Mouse (Mus musculus): ENCODE measurements at regions not wholly inside any gene's neighbourhood (a gene's known extent, or its start where the extent isn't known, plus 50 kb on each side); places are given as distances from the start of the nearest gene placed in this dataset.

GRCm38 (mm10) chr12:54440851-54441593 lies 215.4 kb downstream of the Sptssa start:
- no peak for TF ChIP-seq CTCF (IDR thresholded peaks at IDR 0.05; ENCODE audit: low read depth)
- DNase-seq (ENCODE audit: low spot score), result no peak

GRCm38 (mm10) chr12:54438793-54439192 lies 217.6 kb downstream of the Sptssa start:
- 84% methylated on average over 4 of the region's 4 CpGs for WGBS
- ATAC-seq (replicated peaks; ENCODE audit: low FRiP score, low read depth), result no peak
- Histone ChIP-seq H3K27ac (no peak overlapping the region), H3K36me3 (ENCODE audit: insufficient read depth, low read length) (no peaks in the 10 kb centered on the region), H3K9ac (ENCODE audit: low read depth, low read length) (no peak overlapping the region), H3K9me3 (replicated peaks; ENCODE audit: low read length) (no peaks in the 10 kb centered on the region), H3K4me2 (ENCODE audit: low read length) (no peak overlapping the region), H3K27me3 (ENCODE audit: insufficient read depth, low read length) (no peaks in the 10 kb centered on the region), H3K4me3 (replicated peaks; ENCODE audit: low read depth, low read length) (no peak overlapping the region), H3K4me1 (replicated peaks; ENCODE audit: insufficient read depth, low read length) (no peaks in the 10 kb centered on the region; the same call in 1 of the 2 replicates)
- no peak for DNase-seq (ENCODE audit: low spot score)
- TF ChIP-seq CTCF (IDR thresholded peaks at IDR 0.05; ENCODE audit: low read depth), result no peak

More at GRCm38 (mm10) chr12:54440851-54441593, 215.4 kb downstream of the Sptssa start:
- Histone ChIP-seq H3K27ac (no peak overlapping the region), H3K4me1 (replicated peaks; ENCODE audit: insufficient read depth, low read length) (no peaks in the 10 kb centered on the region; the same call in 1 of the 2 replicates), H3K9me3 (replicated peaks; ENCODE audit: low read length) (no peaks in the 10 kb centered on the region), H3K36me3 (ENCODE audit: insufficient read depth, low read length) (no peaks in the 10 kb centered on the region), H3K4me3 (replicated peaks; ENCODE audit: low read depth, low read length) (no peak overlapping the region), H3K9ac (ENCODE audit: low read depth, low read length) (no peak overlapping the region), H3K4me2 (ENCODE audit: low read length) (no peak overlapping the region), H3K27me3 (ENCODE audit: insufficient read depth, low read length) (no peaks in the 10 kb centered on the region)
- ATAC-seq (replicated peaks; ENCODE audit: low FRiP score, low read depth), result no peak
- 58% methylated on average over 6 of the region's 6 CpGs for WGBS

GRCm38 (mm10) chr12:54425236-54425635 lies 221.6 kb upstream of the Egln3 start:
- Histone ChIP-seq H3K36me3 (ENCODE audit: insufficient read depth, low read length) (no peaks in the 10 kb centered on the region), H3K27ac (no peak overlapping the region), H3K4me1 (replicated peaks; ENCODE audit: insufficient read depth, low read length) (no peaks in the 10 kb centered on the region), H3K9ac (ENCODE audit: low read depth, low read length) (no peak overlapping the region), H3K27me3 (ENCODE audit: insufficient read depth, low read length) (no peaks in the 10 kb centered on the region), H3K4me3 (replicated peaks; ENCODE audit: low read depth, low read length) (no peak overlapping the region), H3K9me3 (replicated peaks; ENCODE audit: low read length) (no peaks in the 10 kb centered on the region), H3K4me2 (ENCODE audit: low read length) (no peak overlapping the region)
- no peak for TF ChIP-seq CTCF (IDR thresholded peaks at IDR 0.05; ENCODE audit: low read depth)
- WGBS, result 64% methylated on average over 6 of the region's 6 CpGs
- DNase-seq (ENCODE audit: low spot score) (no peak), ATAC-seq (replicated peaks; ENCODE audit: low FRiP score, low read depth) (no peak)

GRCm38 (mm10) chr12:54414829-54415228 lies 211.2 kb upstream of the Egln3 start:
- TF ChIP-seq CTCF (IDR thresholded peaks at IDR 0.05; ENCODE audit: low read depth), result no peak
- no peak overlapping the region for H3K4me2 ChIP-seq (ENCODE audit: low read length)
- no peak overlapping the region for H3K27ac ChIP-seq
- H3K27me3 ChIP-seq (ENCODE audit: insufficient read depth, low read length), result no peaks in the 10 kb centered on the region
- 56% methylated on average over 1 of the region's 1 CpGs for WGBS
- ATAC-seq (replicated peaks; ENCODE audit: low FRiP score, low read depth), result no peak
- H3K9ac ChIP-seq (ENCODE audit: low read depth, low read length), result no peak overlapping the region
- no peaks in the 10 kb centered on the region for H3K4me1 ChIP-seq (replicated peaks; ENCODE audit: insufficient read depth, low read length)
- H3K9me3 ChIP-seq (replicated peaks; ENCODE audit: low read length), result no peaks in the 10 kb centered on the region
- no peak for DNase-seq (ENCODE audit: low spot score)
- H3K4me3 ChIP-seq (replicated peaks; ENCODE audit: low read depth, low read length), result no peak overlapping the region
- no peaks in the 10 kb centered on the region for H3K36me3 ChIP-seq (ENCODE audit: insufficient read depth, low read length)

- Histone ChIP-seq H3K4me2 (ENCODE audit: low read length) (no peak overlapping the region), H3K9ac (ENCODE audit: low read depth, low read length) (no peak overlapping the region), H3K36me3 (ENCODE audit: insufficient read depth, low read length) (no peaks in the 10 kb centered on the region), H3K4me1 (replicated peaks; ENCODE audit: insufficient read depth, low read length) (no peaks in the 10 kb centered on the region), H3K27me3 (ENCODE audit: insufficient read depth, low read length) (no peaks in the 10 kb centered on the region), H3K9me3 (replicated peaks; ENCODE audit: low read length) (no peaks in the 10 kb centered on the region), H3K27ac (no peak overlapping the region), H3K4me3 (replicated peaks; ENCODE audit: low read depth, low read length) (no peak overlapping the region)
- peak; percentile 51 for DNase-seq (ENCODE audit: low spot score)
- TF ChIP-seq CTCF (IDR thresholded peaks at IDR 0.05; ENCODE audit: low read depth), result no peak
- no peak for ATAC-seq (replicated peaks; ENCODE audit: low FRiP score, low read depth)
- 35% methylated on average over 5 of the region's 5 CpGs for WGBS
Measured at GRCm38 (mm10) chr12:54414201-54414600, 210.5 kb upstream of the Egln3 start.

GRCm38 (mm10) chr12:54410038-54410605 lies 206.5 kb upstream of the Egln3 start:
- H3K36me3 ChIP-seq (ENCODE audit: insufficient read depth, low read length), result no peaks in the 10 kb centered on the region
- DNase-seq (ENCODE audit: low spot score) (no peak), ATAC-seq (replicated peaks; ENCODE audit: low FRiP score, low read depth) (no peak)
- no peaks in the 10 kb centered on the region for H3K27me3 ChIP-seq (ENCODE audit: insufficient read depth, low read length)
- no peak overlapping the region for H3K4me2 ChIP-seq (ENCODE audit: low read length)
- no peak for TF ChIP-seq CTCF (IDR thresholded peaks at IDR 0.05; ENCODE audit: low read depth)
- H3K27ac ChIP-seq, result no peak overlapping the region
- H3K4me3 ChIP-seq (replicated peaks; ENCODE audit: low read depth, low read length), result no peak overlapping the region
- H3K9ac ChIP-seq (ENCODE audit: low read depth, low read length), result no peak overlapping the region
- H3K9me3 ChIP-seq (replicated peaks; ENCODE audit: low read length), result no peaks in the 10 kb centered on the region
- no peaks in the 10 kb centered on the region for H3K4me1 ChIP-seq (replicated peaks; ENCODE audit: insufficient read depth, low read length)
- WGBS, result 68% methylated on average over 7 of the region's 7 CpGs
